Mouse (Mus musculus): ENCODE measurements at regions not wholly inside any gene's neighbourhood (a gene's known extent, or its start where the extent isn't known, plus 50 kb on each side); places are given as distances from the start of the nearest gene placed in this dataset.

DNA sequence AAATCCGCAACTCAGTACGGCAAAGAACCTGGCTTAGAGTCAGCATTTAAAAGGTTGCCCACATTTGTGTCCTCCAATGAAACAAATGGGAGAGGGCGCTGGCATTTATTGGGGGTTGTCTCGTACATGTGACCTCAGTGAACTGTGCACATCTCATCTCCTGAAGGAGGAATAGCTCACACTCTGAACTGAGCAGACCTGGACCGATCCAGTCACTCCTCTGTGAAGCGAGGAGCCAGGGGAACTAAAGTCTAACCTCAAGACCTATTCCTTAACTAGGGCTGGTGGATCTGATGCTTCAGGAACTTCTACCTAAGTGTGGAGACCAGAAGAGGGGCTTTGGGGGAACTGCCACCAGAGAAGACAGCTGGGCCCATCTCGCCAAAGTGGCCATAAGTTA is 300.1 kb downstream of the Nr2f2 start:
- Histone ChIP-seq H3K27me3 (replicated peaks; ENCODE audit: control insufficient read depth, insufficient read depth, low read length) (no peaks in the 10 kb centered on the region), H3K9ac (ENCODE audit: low read depth, low read length) (no peak overlapping the region), H3K4me2 (replicated peaks; ENCODE audit: low read depth) (no peak overlapping the region), H3K9me3 (ENCODE audit: control insufficient read depth) (no peaks in the 10 kb centered on the region), H3K4me3 (ENCODE audit: low read depth, low read length) (no peak overlapping the region), H3K4me1 (replicated peaks; ENCODE audit: control insufficient read depth, insufficient read depth, low read length) (no peaks in the 10 kb centered on the region), H3K36me3 (ENCODE audit: control insufficient read depth, insufficient read depth) (no peaks in the 10 kb centered on the region), H3K27ac (ENCODE audit: low read depth, low read length) (no peak overlapping the region)
- WGBS = 86% methylated on average over 7 of the region's 7 CpGs
- TF ChIP-seq CTCF (IDR thresholded peaks at IDR 0.05; ENCODE audit: low read depth) = no peak
- no peak for ATAC-seq

DNA sequence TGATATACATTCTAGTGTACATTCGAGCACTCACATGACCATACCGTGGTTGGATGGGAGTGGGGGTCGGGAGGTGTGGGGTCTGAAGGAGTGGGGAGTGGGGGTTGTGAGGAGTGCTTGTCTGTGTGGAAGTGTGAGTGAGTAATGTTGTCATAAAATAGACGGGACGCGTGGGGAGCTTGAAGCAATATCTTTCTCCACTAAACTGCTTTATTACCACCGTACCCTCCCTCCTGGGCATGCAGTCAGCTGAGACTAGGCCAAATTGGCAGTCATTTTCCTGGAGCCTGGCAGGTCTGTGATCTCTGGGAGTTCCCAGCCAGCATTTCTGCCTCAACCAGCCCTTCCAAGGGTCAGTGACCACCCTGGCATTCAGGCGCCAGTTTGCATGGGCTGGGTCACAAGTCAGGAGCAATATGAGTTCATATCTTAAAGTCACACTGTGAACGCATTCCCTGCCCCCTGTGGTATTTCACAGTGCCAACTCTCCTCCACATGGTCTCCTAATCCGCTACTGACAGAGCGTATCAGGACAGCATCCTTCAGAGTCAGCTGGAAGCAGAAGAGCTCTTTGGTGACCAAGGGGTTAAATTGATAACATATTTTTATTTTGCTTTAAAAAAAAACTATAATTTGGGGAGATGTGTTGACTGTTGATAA is 300.9 kb downstream of the Nr2f2 start:
- H3K9ac ChIP-seq (ENCODE audit: low read depth, low read length) = no peak overlapping the region
- 83% methylated on average over 11 of the region's 11 CpGs for WGBS
- H3K4me3 ChIP-seq (ENCODE audit: low read depth, low read length) = no peak overlapping the region
- H3K36me3 ChIP-seq (ENCODE audit: control insufficient read depth, insufficient read depth) = no peaks in the 10 kb centered on the region
- H3K9me3 ChIP-seq (ENCODE audit: control insufficient read depth) = no peaks in the 10 kb centered on the region
- H3K4me1 ChIP-seq (replicated peaks; ENCODE audit: control insufficient read depth, insufficient read depth, low read length) = no peaks in the 10 kb centered on the region
- no peaks in the 10 kb centered on the region for H3K27me3 ChIP-seq (replicated peaks; ENCODE audit: control insufficient read depth, insufficient read depth, low read length)
- H3K27ac ChIP-seq (ENCODE audit: low read depth, low read length) = no peak overlapping the region
- ATAC-seq = no peak
- TF ChIP-seq CTCF (IDR thresholded peaks at IDR 0.05; ENCODE audit: low read depth) = no peak
- no peak overlapping the region for H3K4me2 ChIP-seq (replicated peaks; ENCODE audit: low read depth)

- no peak overlapping the region for H3K27ac ChIP-seq (ENCODE audit: low read depth, low read length)
- H3K27me3 ChIP-seq (replicated peaks; ENCODE audit: control insufficient read depth, insufficient read depth, low read length) = no peaks in the 10 kb centered on the region
- no peaks in the 10 kb centered on the region for H3K9me3 ChIP-seq (ENCODE audit: control insufficient read depth)
- TF ChIP-seq CTCF (IDR thresholded peaks at IDR 0.05; ENCODE audit: low read depth) = no peak
- H3K4me3 ChIP-seq (ENCODE audit: low read depth, low read length) = no peak overlapping the region
- ATAC-seq = no peak
- no peaks in the 10 kb centered on the region for H3K4me1 ChIP-seq (replicated peaks; ENCODE audit: control insufficient read depth, insufficient read depth, low read length)
- WGBS = 93% methylated on average over 5 of the region's 5 CpGs
- no peak overlapping the region for H3K9ac ChIP-seq (ENCODE audit: low read depth, low read length)
- H3K4me2 ChIP-seq (replicated peaks; ENCODE audit: low read depth) = no peak overlapping the region
- no peaks in the 10 kb centered on the region for H3K36me3 ChIP-seq (ENCODE audit: control insufficient read depth, insufficient read depth)
These were observed 319.2 kb downstream of the Nr2f2 start for GRCm38 (mm10) chr7:70047415-70047753.

DNA sequence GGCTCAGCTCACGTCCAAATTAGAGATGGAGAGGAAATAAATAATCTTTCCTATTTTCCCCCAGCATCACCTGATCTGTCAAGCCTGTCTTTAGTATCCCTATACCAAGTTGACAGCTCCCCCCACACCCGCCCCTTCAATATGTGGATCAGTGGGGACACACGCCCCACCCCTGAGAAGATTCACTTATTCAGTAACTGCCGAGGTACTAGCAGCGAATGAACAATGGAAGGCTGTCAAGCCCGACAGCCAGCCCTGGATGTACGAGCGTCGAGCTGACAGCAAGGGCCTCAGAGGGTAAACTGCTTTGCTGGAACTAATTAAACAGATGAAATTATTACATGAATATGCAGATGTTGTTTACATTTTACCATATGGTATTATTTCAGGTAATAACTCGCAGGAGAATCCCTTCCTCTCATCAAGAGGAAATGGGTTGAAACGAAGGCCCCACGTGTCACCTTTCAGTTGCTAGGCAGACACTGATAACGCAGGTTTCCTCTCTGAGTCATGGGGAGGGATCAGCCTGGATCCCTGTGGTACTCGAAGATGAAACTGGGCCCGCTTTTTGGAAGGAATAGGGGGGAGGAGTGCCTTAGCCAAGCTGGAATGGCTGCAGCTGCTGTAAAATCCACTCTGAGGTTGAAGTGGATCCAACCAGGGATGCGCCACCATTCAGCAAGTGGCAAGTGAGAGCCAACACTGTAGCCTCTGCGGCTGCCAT is 319.7 kb downstream of the Nr2f2 start:
- H3K4me2 ChIP-seq (replicated peaks; ENCODE audit: low read depth) = no peak overlapping the region
- H3K9me3 ChIP-seq (ENCODE audit: control insufficient read depth) = no peaks in the 10 kb centered on the region
- H3K9ac ChIP-seq (ENCODE audit: low read depth, low read length) = no peak overlapping the region
- no peak for TF ChIP-seq CTCF (IDR thresholded peaks at IDR 0.05; ENCODE audit: low read depth)
- no peak overlapping the region for H3K27ac ChIP-seq (ENCODE audit: low read depth, low read length)
- H3K27me3 ChIP-seq (replicated peaks; ENCODE audit: control insufficient read depth, insufficient read depth, low read length) = no peaks in the 10 kb centered on the region
- no peaks in the 10 kb centered on the region for H3K36me3 ChIP-seq (ENCODE audit: control insufficient read depth, insufficient read depth)
- WGBS = 67% methylated on average over 17 of the region's 17 CpGs
- H3K4me3 ChIP-seq (ENCODE audit: low read depth, low read length) = no peak overlapping the region
- ATAC-seq = no peak
- H3K4me1 ChIP-seq (replicated peaks; ENCODE audit: control insufficient read depth, insufficient read depth, low read length) = no peaks in the 10 kb centered on the region

DNA sequence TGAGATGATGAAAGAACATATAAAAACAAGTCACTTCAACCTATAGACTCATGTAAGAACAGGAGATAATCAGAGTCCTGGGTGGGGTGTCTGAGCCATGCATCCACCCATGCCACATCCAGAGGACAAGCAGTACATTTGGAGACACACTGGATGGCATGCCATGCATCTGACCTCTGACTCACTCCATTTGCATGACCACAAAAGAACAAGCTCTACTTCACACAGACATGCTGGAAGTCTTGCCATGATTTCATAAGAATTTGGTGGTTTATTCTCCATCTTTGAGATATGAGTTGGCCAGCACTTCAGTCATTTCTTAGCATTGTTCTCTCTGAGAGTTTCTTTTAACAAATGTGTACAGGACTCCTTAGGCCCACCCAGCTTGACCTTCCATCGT is 329.5 kb downstream of the Nr2f2 start:
- H3K9me3 ChIP-seq (ENCODE audit: control insufficient read depth) = no peaks in the 10 kb centered on the region
- H3K36me3 ChIP-seq (ENCODE audit: control insufficient read depth, insufficient read depth) = no peaks in the 10 kb centered on the region
- no peak overlapping the region for H3K27ac ChIP-seq (ENCODE audit: low read depth, low read length)
- WGBS = 52% methylated on average over 1 of the region's 1 CpGs
- no peak for ATAC-seq
- no peak overlapping the region for H3K9ac ChIP-seq (ENCODE audit: low read depth, low read length)
- H3K27me3 ChIP-seq (replicated peaks; ENCODE audit: control insufficient read depth, insufficient read depth, low read length) = no peaks in the 10 kb centered on the region
- no peak overlapping the region for H3K4me2 ChIP-seq (replicated peaks; ENCODE audit: low read depth)
- TF ChIP-seq CTCF (IDR thresholded peaks at IDR 0.05; ENCODE audit: low read depth) = no peak
- H3K4me3 ChIP-seq (ENCODE audit: low read depth, low read length) = no peak overlapping the region
- H3K4me1 ChIP-seq (replicated peaks; ENCODE audit: control insufficient read depth, insufficient read depth, low read length) = no peaks in the 10 kb centered on the region

DNA sequence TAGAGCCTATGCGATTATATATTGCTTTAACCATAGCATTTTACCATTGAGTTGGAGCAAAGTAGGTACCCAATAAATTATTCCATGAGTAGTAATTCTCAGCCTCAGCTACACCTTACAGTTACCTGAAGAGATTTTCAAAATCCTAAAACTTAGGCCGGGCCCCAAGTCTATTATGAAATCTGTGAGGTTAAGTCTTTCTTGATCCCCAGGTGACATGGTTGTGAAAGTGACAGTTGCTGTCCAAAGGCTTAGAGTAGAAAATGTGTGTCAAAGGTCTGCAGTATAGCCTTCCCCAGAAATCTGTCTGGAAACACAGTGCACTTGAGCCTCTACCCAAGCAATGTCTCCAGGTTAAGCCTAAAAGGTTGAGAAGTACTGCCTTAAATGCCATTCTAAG is 333.7 kb downstream of the Nr2f2 start:
- no peaks in the 10 kb centered on the region for H3K27me3 ChIP-seq (replicated peaks; ENCODE audit: control insufficient read depth, insufficient read depth, low read length)
- WGBS = 86% methylated on average over 2 of the region's 2 CpGs
- no peaks in the 10 kb centered on the region for H3K36me3 ChIP-seq (ENCODE audit: control insufficient read depth, insufficient read depth)
- no peak overlapping the region for H3K27ac ChIP-seq (ENCODE audit: low read depth, low read length)
- TF ChIP-seq CTCF (IDR thresholded peaks at IDR 0.05; ENCODE audit: low read depth) = no peak
- H3K9me3 ChIP-seq (ENCODE audit: control insufficient read depth) = no peaks in the 10 kb centered on the region
- no peaks in the 10 kb centered on the region for H3K4me1 ChIP-seq (replicated peaks; ENCODE audit: control insufficient read depth, insufficient read depth, low read length)
- H3K4me3 ChIP-seq (ENCODE audit: low read depth, low read length) = no peak overlapping the region
- H3K9ac ChIP-seq (ENCODE audit: low read depth, low read length) = no peak overlapping the region
- no peak overlapping the region for H3K4me2 ChIP-seq (replicated peaks; ENCODE audit: low read depth)
- no peak for ATAC-seq

Measured in intestine, postnatal 0 days (tissue).